Mouse (Mus musculus): ENCODE data around the gene Rmnd1.
"Not testable (repeated sequence)": the region's sequence is repeated elsewhere in the genome, so short reads cannot be mapped to it uniquely, and the experiment has no call there.

Rmnd1 gene

GRCm38 (mm10) chr10:4432123-4432931 is at the start of gene Rmnd1, which contains the start of gene Armt1:
Gene Rmnd1, minus strand, starts transcription at chr10:4432388.
Gene Armt1, plus strand, starts transcription at chr10:4432467.
- DNase-seq (ENCODE audit: low read depth): peak; percentile 95

GRCm38 (mm10) chr10:4481695-4482094 is 49.5 kb upstream of the Rmnd1 start:
- no peak for DNase-seq (ENCODE audit: low read depth)

- DNase-seq (ENCODE audit: low read depth): no peak
Observed at GRCm38 (mm10) chr10:4480929-4481328, 48.7 kb upstream of the Rmnd1 start.

GRCm38 (mm10) chr10:4476604-4477003 is 44.4 kb upstream of the Rmnd1 start:
- DNase-seq (ENCODE audit: low read depth): no peak

GRCm38 (mm10) chr10:4475431-4475830 is 43.2 kb upstream of the Rmnd1 start:
- DNase-seq (ENCODE audit: low read depth): no peak

- DNase-seq (ENCODE audit: low read depth): no peak
Observed at GRCm38 (mm10) chr10:4473591-4473993, 41.4 kb upstream of the Rmnd1 start.

- no peak for DNase-seq (ENCODE audit: low read depth)
Observed at GRCm38 (mm10) chr10:4469406-4469805, 37.2 kb upstream of the Rmnd1 start.

- no peak for DNase-seq (ENCODE audit: low read depth)
Observed at GRCm38 (mm10) chr10:4465799-4466198, 33.6 kb upstream of the Rmnd1 start.

GRCm38 (mm10) chr10:4460201-4460600 is 28.0 kb upstream of the Rmnd1 start:
- DNase-seq (ENCODE audit: low read depth): no peak

- DNase-seq (ENCODE audit: low read depth): no peak
Observed at GRCm38 (mm10) chr10:4456409-4456808, 24.2 kb upstream of the Rmnd1 start.

- DNase-seq (ENCODE audit: low read depth): no peak
Observed at GRCm38 (mm10) chr10:4435416-4435815, 3.2 kb upstream of the Rmnd1 start.

GRCm38 (mm10) chr10:4433871-4434270 is 1.7 kb upstream of the Rmnd1 start:
- DNase-seq (ENCODE audit: low read depth): not testable (repeated sequence)

- DNase-seq (ENCODE audit: low read depth): peak; percentile 52
Observed at GRCm38 (mm10) chr10:4432996-4433755, 988 bp upstream of the Rmnd1 start.

- no peak for DNase-seq (ENCODE audit: low read depth)
Observed at GRCm38 (mm10) chr10:4431746-4432122, 454 bp downstream of the Rmnd1 start.

- DNase-seq (ENCODE audit: low read depth): no peak
Observed at GRCm38 (mm10) chr10:4430826-4431225, 1.4 kb downstream of the Rmnd1 start.

GRCm38 (mm10) chr10:4430399-4430798 is 1.8 kb downstream of the Rmnd1 start:
- DNase-seq (ENCODE audit: low read depth): peak; percentile 28

- no peak for DNase-seq (ENCODE audit: low read depth)
Observed at GRCm38 (mm10) chr10:4425245-4425644, 6.9 kb downstream of the Rmnd1 start.

- DNase-seq (ENCODE audit: low read depth): no peak
Observed at GRCm38 (mm10) chr10:4407191-4407590, 25.0 kb downstream of the Rmnd1 start.

GRCm38 (mm10) chr10:4405511-4405910 is 26.7 kb downstream of the Rmnd1 start:
- no peak for DNase-seq (ENCODE audit: low read depth)

GRCm38 (mm10) chr10:4404895-4405491 is 27.2 kb downstream of the Rmnd1 start:
- peak; percentile 77 for DNase-seq (ENCODE audit: low read depth)

- DNase-seq (ENCODE audit: low read depth): no peak
Observed at GRCm38 (mm10) chr10:4398058-4398457, 34.1 kb downstream of the Rmnd1 start.

GRCm38 (mm10) chr10:4395321-4395720 is 36.9 kb downstream of the Rmnd1 start:
- no peak for DNase-seq (ENCODE audit: low read depth)

GRCm38 (mm10) chr10:4391851-4392250 is 40.3 kb downstream of the Rmnd1 start:
- peak; percentile 65 for DNase-seq (ENCODE audit: low read depth)

Measured in naive thymus-derived CD4-positive, alpha-beta T cell, adult 2 months (primary cell).